Comparison of ENCODE assay signal across 9 mouse cellular contexts in genomic region chr6:72415181-72415580, GRCm38 (mm10). TPM values are rescaled to one million over a fixed set of nuclear protein-coding genes. Genes with fewer than 3 reads are reported as not detected.
DNase-seq lines count a peak whose midpoint lies in the region; ATAC-seq and TF ChIP-seq lines count a peak whose summit lies in the region.
"Had no signal": no experiment of that assay in that cellular context is flagged by ENCODE, and none has a peak within 500 bp of the region (broad histone marks: within the 10 kb centered on the region; RNA-seq: fewer than 3 reads in every experiment).

No protein-coding gene starts in this region.

- intact Hi-C loops in heart, adult 2 months (cut with DNase I), result loop anchor here (2.0 kb wide), 1 partner anchor 26 kb away; no protein-coding TSS in a partner anchor
- intact Hi-C loops in heart, postnatal 25 days (cut with DNase I), result no loop called here

- TF ChIP-seq EP300 in heart, adult 2 months (IDR thresholded peaks at IDR 0.05; ENCODE audit: insufficient read depth, low read depth, low read length), result no peak

- peaks cover 3% of the 10 kb centered on the region for H3K4me1 ChIP-seq in heart, adult 2 months (ENCODE audit: control insufficient read depth, insufficient read depth, low read length)
- H3K4me1 ChIP-seq in E14TG2a.4 (replicated peaks; ENCODE audit: low read depth, low read length), result peaks cover 22% of the 10 kb centered on the region
- H3K4me1 ChIP-seq in forebrain, embryonic 16.5 days (replicated peaks; ENCODE audit: control insufficient read depth, insufficient read depth, low read length), result peaks cover 20% of the 10 kb centered on the region
- H3K4me1 ChIP-seq in liver, embryonic 15.5 days (replicated peaks), result peaks cover 57% of the 10 kb centered on the region

- no peak overlapping the region for H3K9ac ChIP-seq in heart, adult 2 months (ENCODE audit: low read depth, low read length)
- no peak overlapping the region for H3K9ac ChIP-seq in forebrain, embryonic 16.5 days (replicated peaks; ENCODE audit: low read depth, low read length)
- H3K9ac ChIP-seq in liver, embryonic 15.5 days, result peak overlapping the region; percentile 57; the same call in 1 of the 2 replicates

- 85% methylated on average over 5 of the region's 5 CpGs for WGBS in heart, adult 2 months
- 88% methylated on average over 5 of the region's 5 CpGs for WGBS in forebrain, embryonic 16.5 days
- 68% methylated on average over 5 of the region's 5 CpGs for WGBS in liver, embryonic 15.5 days (ENCODE audit: insufficient replicate concordance)

- no peak for DNase-seq in heart, adult 2 months
- DNase-seq in heart, postnatal 25 days (ENCODE audit: low spot score), result no peak
- DNase-seq in T-cell, adult 2 months (ENCODE audit: low spot score), result no peak
- no peak for DNase-seq in adipocyte (ENCODE audit: low spot score)
- no peak for DNase-seq in urinary bladder, postnatal 14 days (ENCODE audit: low spot score)
- DNase-seq: layer of hippocampus, postnatal 36 days had no signal

- H3K4me2 ChIP-seq in forebrain, embryonic 16.5 days (ENCODE audit: low read length), result peak overlapping the region; percentile 79
- peak overlapping the region; percentile 77 for H3K4me2 ChIP-seq in liver, embryonic 15.5 days

- no peak overlapping the region for H3K27ac ChIP-seq in heart, adult 2 months
- H3K27ac ChIP-seq in forebrain, embryonic 16.5 days (ENCODE audit: low read length), result no peak overlapping the region
- H3K27ac ChIP-seq in liver, embryonic 15.5 days (replicated peaks), result peak overlapping the region; percentile 14; the same call in 1 of the 2 replicates

- peak overlapping the region; percentile 75; the same call in 1 of the 2 replicates for H3K4me3 ChIP-seq in heart, adult 2 months
- peak overlapping the region; percentile 92 for H3K4me3 ChIP-seq in E14TG2a.4 (replicated peaks; ENCODE audit: low read length)
- H3K4me3 ChIP-seq in forebrain, embryonic 16.5 days (replicated peaks; ENCODE audit: low read length), result no peak overlapping the region
- peak overlapping the region; percentile 66 for H3K4me3 ChIP-seq in liver, embryonic 15.5 days (replicated peaks)

- no peak for TF ChIP-seq POLR2A in heart, adult 2 months (IDR thresholded peaks at IDR 0.05; ENCODE audit: insufficient read depth, low read depth, low read length)

- no peaks in the 10 kb centered on the region for H3K9me3 ChIP-seq in E14TG2a.4 (ENCODE audit: low read length)
- no peaks in the 10 kb centered on the region for H3K9me3 ChIP-seq in forebrain, embryonic 16.5 days (ENCODE audit: control insufficient read depth, low read length)
- no peaks in the 10 kb centered on the region for H3K9me3 ChIP-seq in liver, embryonic 15.5 days (replicated peaks)

- no peaks in the 10 kb centered on the region for H3K27me3 ChIP-seq in heart, adult 2 months (ENCODE audit: control insufficient read depth, insufficient read depth, low read length)
- H3K27me3 ChIP-seq in E14TG2a.4 (ENCODE audit: insufficient read depth, low read length), result no peaks in the 10 kb centered on the region
- H3K27me3 ChIP-seq in forebrain, embryonic 16.5 days (replicated peaks; ENCODE audit: control insufficient read depth, insufficient read depth, low read length), result no peaks in the 10 kb centered on the region
- no peaks in the 10 kb centered on the region for H3K27me3 ChIP-seq in liver, embryonic 15.5 days

- no peak for TF ChIP-seq CTCF in heart, adult 2 months (IDR thresholded peaks at IDR 0.05)
- no peak; the same call in 1 of the 2 replicates for TF ChIP-seq CTCF in E14TG2a.4 (conservative IDR thresholded peaks at IDR 0.05; ENCODE audit: low read length)

- no peaks in the 10 kb centered on the region for H3K79me2 ChIP-seq in heart, adult 2 months (replicated peaks; ENCODE audit: control insufficient read depth, insufficient read depth, low read length)

- ATAC-seq in forebrain, embryonic 16.5 days, result no peak
- ATAC-seq in liver, embryonic 15.5 days (ENCODE audit: insufficient read depth), result no peak

- no peaks in the 10 kb centered on the region for H3K36me3 ChIP-seq in heart, adult 2 months (ENCODE audit: control insufficient read depth, insufficient read depth, low read length)
- peaks cover 43% of the 10 kb centered on the region for H3K36me3 ChIP-seq in E14TG2a.4 (ENCODE audit: insufficient read depth, low read length)
- 0 out of 2 replicates have a peak, but pooled peaks cover 2% of the 10 kb centered on the region for H3K36me3 ChIP-seq in forebrain, embryonic 16.5 days (ENCODE audit: control insufficient read depth, insufficient read depth)
- peaks cover 17% of the 10 kb centered on the region for H3K36me3 ChIP-seq in liver, embryonic 15.5 days (replicated peaks)

RNA-seq across cellular contexts. Expression of gene Ggcx, which starts 1.1 kb away (rescaled TPM):
- total RNA-seq in heart, adult 2 months (2021), result 10 to 100 TPM; 30.4 to 32.5 TPM
- 19.3 and 26.1 TPM in 2 replicates for polyA plus RNA-seq in heart, adult 2 months (2012; rRNA removed)
- total RNA-seq in heart, postnatal 25 days (2021), result 10 to 100 TPM; 33.3 to 35.0 TPM
- polyA plus RNA-seq in forebrain, embryonic 16.5 days (2015; fragmentation: Nextera tagmentation; extraction: Ambion mirVana), result 16.4 and 17.2 TPM in 2 replicates
- 27.5 and 29.8 TPM in 2 replicates for polyA plus RNA-seq in liver, embryonic 15.5 days (2015; fragmentation: Nextera tagmentation; extraction: Ambion mirVana)

RNA-seq across cellular contexts. Expression of gene Mat2a, which starts 24.2 kb away (rescaled TPM):
- 100 to 1,000 TPM; 129 to 151 TPM for total RNA-seq in heart, adult 2 months (2021)
- polyA plus RNA-seq in heart, adult 2 months (2012; rRNA removed), result 93.0 and 162 TPM in 2 replicates
- 100 to 1,000 TPM; 106 to 141 TPM for total RNA-seq in heart, postnatal 25 days (2021)
- polyA plus RNA-seq in forebrain, embryonic 16.5 days (2015; fragmentation: Nextera tagmentation; extraction: Ambion mirVana), result 399 TPM in 2 replicates
- 136 and 143 TPM in 2 replicates for polyA plus RNA-seq in liver, embryonic 15.5 days (2015; fragmentation: Nextera tagmentation; extraction: Ambion mirVana)

RNA-seq across cellular contexts. Expression of gene Vamp8, which starts 24.7 kb away (rescaled TPM):
- 10 to 100 TPM; 69.3 to 78.8 TPM for total RNA-seq in heart, adult 2 months (2021)
- polyA plus RNA-seq in heart, adult 2 months (2012; rRNA removed), result 85.6 and 112 TPM in 2 replicates
- total RNA-seq in heart, postnatal 25 days (2021), result 10 to 100 TPM; 72.2 to 74.1 TPM
- polyA plus RNA-seq in forebrain, embryonic 16.5 days (2015; fragmentation: Nextera tagmentation; extraction: Ambion mirVana), result 14.4 and 14.6 TPM in 2 replicates
- 239 and 242 TPM in 2 replicates for polyA plus RNA-seq in liver, embryonic 15.5 days (2015; fragmentation: Nextera tagmentation; extraction: Ambion mirVana)

RNA-seq across cellular contexts. Expression of gene Vamp5, which starts 34.9 kb away (rescaled TPM):
- total RNA-seq in heart, adult 2 months (2021), result 10 to 100 TPM; 49.3 to 58.3 TPM
- 99.6 and 116 TPM in 2 replicates for polyA plus RNA-seq in heart, adult 2 months (2012; rRNA removed)
- 10 to 100 TPM; 56.3 to 59.6 TPM for total RNA-seq in heart, postnatal 25 days (2021)
- 10.5 and 12.6 TPM in 2 replicates for polyA plus RNA-seq in forebrain, embryonic 16.5 days (2015; fragmentation: Nextera tagmentation; extraction: Ambion mirVana)
- polyA plus RNA-seq in liver, embryonic 15.5 days (2015; fragmentation: Nextera tagmentation; extraction: Ambion mirVana), result 66.2 and 67.1 TPM in 2 replicates

RNA-seq across cellular contexts. Expression of gene Rnf181, which starts 48.4 kb away (rescaled TPM):
- total RNA-seq in heart, adult 2 months (2021), result 10 to 100 TPM; 36.0 to 40.7 TPM
- polyA plus RNA-seq in heart, adult 2 months (2012; rRNA removed), result 44.0 and 56.6 TPM in 2 replicates
- total RNA-seq in heart, postnatal 25 days (2021), result 10 to 100 TPM; 33.9 to 41.2 TPM
- 127 and 139 TPM in 2 replicates for polyA plus RNA-seq in forebrain, embryonic 16.5 days (2015; fragmentation: Nextera tagmentation; extraction: Ambion mirVana)
- polyA plus RNA-seq in liver, embryonic 15.5 days (2015; fragmentation: Nextera tagmentation; extraction: Ambion mirVana), result 82.5 and 88.5 TPM in 2 replicates
